Mouse (Mus musculus): ENCODE results near the gene Gtpbp4. TPM values are rescaled to one million over a fixed set of nuclear protein-coding genes. Genes with fewer than 3 reads are reported as not detected.

The Gtpbp4 gene
- total RNA-seq, 1 experiment from 2014 or later = 81.0 TPM

Other genes starting within 250 kb of the Gtpbp4 start
- 59.4 to 77.2 TPM (median 65.0 TPM) in 3 replicates for gene Wdr37, start 124.2 kb downstream of the Gtpbp4 start, total RNA-seq (2017)
- 20.5 to 25.2 TPM (median 24.8 TPM) in 3 replicates for gene Idi1, start 110.6 kb downstream of the Gtpbp4 start, total RNA-seq (2017)
- not detected in 3 replicates for gene Gm9745, start 47.9 kb downstream of the Gtpbp4 start, total RNA-seq (2017)
- gene Idi2, start 43.2 kb downstream of the Gtpbp4 start, total RNA-seq (2017) = not detected in 3 replicates
- gene Larp4b, start 97.8 kb upstream of the Gtpbp4 start, total RNA-seq (2017) = 46.8 to 79.4 TPM (median 51.9 TPM) in 3 replicates